Mouse (Mus musculus) testis, adult 2 months (tissue): Measurements from ENCODE around the gene Sox5.

Experiments
- CTCF ChIP-seq: fragments of 200-500 bp; IDR thresholded peaks from 2 replicates; pipeline ENCODE4 v1.5.1; 2012; ENCODE audit warnings: low read depth, mild to moderate bottlenecking, inconsistent platforms, low read length, moderate library complexity; ENCODE audit not compliant: control insufficient read depth, insufficient read depth, insufficient replicate concordance
- POLR2A ChIP-seq: fragments of 200-500 bp; IDR thresholded peaks from 2 replicates; pipeline ENCODE4 v1.6.1; 2012; ENCODE audit warnings: low read depth, mild to moderate bottlenecking, inconsistent platforms, low read length, moderate library complexity; ENCODE audit not compliant: control insufficient read depth

DNA sequence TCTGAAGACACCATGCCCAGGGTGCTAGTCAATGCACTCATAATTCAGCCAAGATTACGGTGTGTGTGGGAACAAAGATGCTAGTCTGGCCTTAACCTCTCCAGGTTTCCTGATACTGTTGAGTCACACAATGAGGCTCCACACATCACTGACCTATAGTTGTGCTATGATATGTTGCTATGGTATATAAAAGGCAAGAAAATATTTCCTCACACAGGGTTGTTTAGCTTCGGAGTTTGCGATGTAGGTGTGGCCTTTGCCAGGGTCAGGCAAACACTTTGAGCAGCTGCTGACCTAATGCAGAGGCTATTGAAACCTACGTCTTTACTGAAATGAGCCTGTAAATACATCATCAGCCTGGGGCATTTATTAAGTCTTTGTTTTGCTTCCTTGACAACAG is 833.7 kb downstream of the Sox5 start:
- TF ChIP-seq POLR2A, result no peak
- no peak for TF ChIP-seq CTCF
